Mouse (Mus musculus): Measurements from ENCODE around the gene Gm1043.

Gene Gm1043

GRCm38 (mm10) chr5:37198011-37198688, 113.0 kb downstream of the Gm1043 start:
- no peak for DNase-seq (ENCODE audit: low spot score in 2 of 2)

DNA sequence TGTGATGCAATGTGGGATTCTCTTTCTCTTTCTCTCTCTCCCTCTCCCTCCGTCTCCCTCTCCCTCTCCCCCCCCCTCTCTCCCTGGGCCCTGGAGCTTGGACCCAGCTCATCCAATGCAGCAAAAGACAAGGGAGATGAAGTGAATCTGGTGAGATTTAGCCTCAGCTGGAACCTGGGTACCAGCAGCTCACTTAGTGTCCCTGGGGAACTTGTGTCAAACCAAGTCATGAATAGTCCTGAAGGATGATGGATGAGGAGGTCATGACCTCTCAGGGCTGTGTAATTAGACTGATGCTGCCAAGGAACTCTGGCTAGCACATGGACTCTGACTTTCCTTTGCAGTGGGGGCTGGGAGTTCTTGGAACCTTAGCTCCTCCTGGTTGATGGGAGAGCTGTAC, 117.1 kb downstream of the Gm1043 start:
- DNase-seq (ENCODE audit: low spot score in 2 of 2): no peak

DNA sequence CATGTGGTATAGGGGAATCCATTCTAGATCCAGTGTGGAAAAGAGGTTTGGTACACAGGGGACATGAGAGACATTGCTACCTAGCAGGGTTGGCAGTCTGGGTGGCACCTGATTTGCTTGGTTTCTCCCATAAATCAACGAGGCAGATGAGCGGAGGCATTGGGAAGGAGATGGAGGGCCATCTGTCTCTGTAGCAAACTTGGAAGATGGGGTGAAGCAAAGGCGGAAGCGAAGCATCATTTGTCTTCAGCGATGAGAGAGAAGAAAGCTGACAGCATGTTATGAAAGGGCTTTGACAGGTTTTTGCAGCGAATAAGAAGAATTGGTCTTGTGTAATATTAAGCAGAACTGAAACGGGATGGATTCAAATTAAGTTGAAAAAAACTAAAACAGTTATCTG, 119.7 kb downstream of the Gm1043 start:
- no peak for DNase-seq (ENCODE audit: low spot score in 2 of 2)

DNA sequence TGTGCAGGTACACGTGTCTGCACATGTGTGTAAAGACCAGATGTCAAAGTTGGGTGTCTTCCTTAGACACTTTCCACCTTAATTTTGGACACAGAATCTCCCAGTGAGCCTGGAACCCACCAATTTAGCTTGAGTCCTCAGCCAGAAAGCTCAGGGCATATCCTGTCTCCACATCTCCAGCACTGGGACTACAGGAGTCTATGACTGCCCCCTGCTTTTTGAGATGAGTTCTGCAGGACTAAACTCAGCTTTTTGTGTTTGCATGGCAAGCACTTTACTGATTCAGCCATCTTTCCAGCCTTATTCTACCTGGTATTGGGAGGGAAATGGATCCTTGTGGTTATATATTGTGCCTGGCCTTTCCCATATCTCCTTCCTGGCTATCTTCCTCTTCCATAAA, 120.2 kb downstream of the Gm1043 start:
- no peak for DNase-seq (ENCODE audit: low spot score in 2 of 2)

- DNase-seq (ENCODE audit: low spot score in 2 of 2): no peak
Measured at GRCm38 (mm10) chr5:37206364-37206763, 121.2 kb downstream of the Gm1043 start.

GRCm38 (mm10) chr5:37212938-37213708, 128.0 kb downstream of the Gm1043 start:
- no peak for DNase-seq (ENCODE audit: low spot score in 2 of 2)

DNA sequence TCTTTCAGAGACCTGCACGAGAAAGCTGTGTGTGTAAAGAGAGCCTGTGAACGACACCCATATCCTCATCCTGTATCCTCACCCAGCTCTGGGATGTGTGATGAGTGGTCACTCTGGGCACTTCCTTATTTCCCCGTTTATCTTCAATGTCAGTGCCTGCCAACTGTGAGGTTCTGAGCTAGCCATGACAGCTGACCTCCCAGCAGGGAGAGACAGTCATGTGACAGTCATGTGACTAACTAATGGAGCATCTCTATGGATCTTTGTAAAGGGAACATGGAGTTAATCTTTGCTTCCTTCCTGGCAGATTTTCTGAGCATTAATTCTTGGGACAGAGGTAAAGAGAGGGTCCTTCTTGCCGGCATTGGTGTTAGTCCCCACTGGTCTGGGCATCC, 128.5 kb downstream of the Gm1043 start:
- DNase-seq (ENCODE audit: low spot score in 2 of 2): no peak

DNA sequence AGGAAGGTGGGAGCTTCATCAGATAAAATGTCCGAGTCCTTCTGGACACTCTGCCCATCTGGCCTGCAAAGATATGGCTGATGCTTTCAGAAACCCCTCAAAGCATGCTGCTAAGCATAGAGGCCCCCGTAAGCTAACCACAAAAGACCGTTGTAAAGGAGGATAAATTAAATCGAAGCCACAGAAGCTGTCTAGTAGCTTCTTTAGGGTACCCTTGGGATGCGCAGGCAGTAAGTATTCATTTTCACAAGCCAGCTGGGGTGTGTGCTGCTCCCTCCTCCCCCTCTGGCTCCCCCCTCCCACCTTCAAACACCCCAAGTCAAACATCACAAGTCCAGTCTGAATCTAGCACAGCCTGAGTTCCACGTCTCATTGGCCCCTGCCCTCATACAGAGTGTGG, 129.4 kb downstream of the Gm1043 start:
- no peak for DNase-seq (ENCODE audit: low spot score in 2 of 2)

GRCm38 (mm10) chr5:37215276-37215675, 130.1 kb downstream of the Gm1043 start:
- DNase-seq (ENCODE audit: low spot score in 2 of 2): no peak

- DNase-seq (ENCODE audit: low spot score in 2 of 2): no peak
Measured at GRCm38 (mm10) chr5:37219615-37220014, 134.4 kb downstream of the Gm1043 start.

DNA sequence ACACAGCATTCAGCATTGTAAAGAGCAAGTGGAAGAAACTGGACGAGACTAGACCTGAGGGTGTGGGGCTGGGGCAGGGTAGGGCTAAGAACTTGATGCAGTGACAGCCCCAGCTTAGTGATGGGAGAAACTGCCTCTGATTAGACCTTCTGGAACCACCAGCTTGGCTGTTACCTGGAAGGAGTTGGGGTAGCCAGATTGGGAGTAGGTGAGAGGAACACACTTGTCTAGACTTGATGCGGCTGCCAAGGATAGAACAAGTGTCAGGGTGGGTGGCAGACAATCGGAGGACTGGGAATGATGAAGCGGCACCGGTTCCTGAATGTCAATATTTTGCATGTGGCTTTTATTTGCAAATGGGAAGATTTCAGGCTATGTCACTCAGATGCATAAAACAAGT, 135.4 kb downstream of the Gm1043 start:
- DNase-seq (ENCODE audit: low spot score in 2 of 2): no peak

GRCm38 (mm10) chr5:37221563-37221962, 136.4 kb downstream of the Gm1043 start:
- no peak for DNase-seq (ENCODE audit: low spot score in 2 of 2)

- DNase-seq (ENCODE audit: low spot score in 2 of 2): no peak
Measured at GRCm38 (mm10) chr5:37222316-37222715, 137.1 kb downstream of the Gm1043 start.

DNA sequence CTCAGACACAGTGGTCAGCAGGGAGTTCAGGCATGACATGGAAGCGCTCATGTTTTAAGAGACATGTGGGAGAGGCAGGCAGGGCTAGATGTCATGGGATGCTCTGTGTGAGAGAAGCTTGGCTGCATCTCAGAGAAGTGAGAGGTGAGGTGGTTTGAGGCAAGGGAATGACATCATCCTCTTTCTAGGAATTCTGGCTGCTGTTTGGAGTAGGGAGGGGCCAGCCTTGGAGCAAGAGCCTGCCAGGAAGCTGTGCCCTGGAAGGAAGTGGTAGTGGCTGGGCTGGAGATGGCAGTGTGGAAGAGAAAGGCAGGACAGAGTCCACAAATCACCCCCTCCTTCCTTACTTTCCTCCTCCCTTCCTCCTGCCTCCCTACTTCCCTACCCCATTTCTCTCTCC, 140.5 kb downstream of the Gm1043 start:
- peak in 1 of 2 experiments; percentile 15 for DNase-seq (ENCODE audit: low spot score in 2 of 2)

DNA sequence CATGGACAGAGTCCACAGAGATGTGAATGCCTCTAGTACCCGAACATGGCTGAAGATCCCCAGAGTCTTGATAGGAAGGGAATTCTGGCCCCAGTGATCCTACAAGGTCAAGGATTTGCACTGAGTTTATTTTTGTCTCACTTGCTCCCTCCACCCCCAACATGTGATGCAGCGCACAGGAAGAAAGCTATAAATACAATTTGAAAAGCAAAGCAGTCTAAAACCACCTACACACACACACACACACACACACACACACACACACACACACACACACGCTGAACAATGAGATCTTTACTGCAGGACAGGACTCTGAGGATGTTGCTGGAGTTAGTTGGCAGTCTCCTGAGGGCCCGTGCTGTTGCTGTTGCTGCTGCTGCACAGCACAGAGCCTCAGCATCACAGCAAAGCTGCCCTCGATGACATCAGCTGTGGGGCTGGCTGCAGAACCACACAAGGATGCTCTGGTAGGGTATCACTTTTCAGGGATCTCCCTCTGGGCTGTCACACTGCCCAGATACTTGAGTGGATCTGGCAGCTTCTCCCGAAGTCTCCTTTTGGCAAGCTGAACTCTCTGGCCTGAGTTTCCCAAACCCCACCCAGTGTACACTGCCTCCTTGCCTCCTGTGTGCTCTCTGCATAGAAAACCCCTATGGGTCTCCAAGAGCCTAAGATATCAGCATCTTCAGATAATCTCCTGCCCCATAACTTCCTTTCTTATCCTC, 142.9 kb downstream of the Gm1043 start:
- DNase-seq (ENCODE audit: low spot score in 2 of 2): peak in 1 of 2 experiments; percentile 22

DNA sequence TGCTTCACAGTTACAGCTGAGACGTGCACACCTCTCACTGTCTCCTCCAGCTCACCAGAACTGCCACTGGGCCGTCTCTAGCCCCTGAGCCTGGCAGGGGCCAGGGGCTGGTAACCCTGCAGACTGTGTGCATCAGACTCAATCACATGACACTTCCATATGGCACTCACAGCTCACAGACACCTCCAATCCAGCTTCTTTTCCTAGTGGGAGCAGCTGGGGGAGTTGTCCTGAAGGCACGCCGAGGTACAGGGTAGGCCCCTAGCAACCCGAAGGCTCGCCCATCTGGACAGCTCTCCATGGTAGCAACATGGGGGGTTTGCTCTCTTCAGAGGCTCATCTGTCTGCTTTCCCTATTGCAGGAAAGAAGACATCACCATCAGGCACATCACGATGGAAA, 143.7 kb downstream of the Gm1043 start:
- DNase-seq (ENCODE audit: low spot score in 2 of 2): no peak

DNA sequence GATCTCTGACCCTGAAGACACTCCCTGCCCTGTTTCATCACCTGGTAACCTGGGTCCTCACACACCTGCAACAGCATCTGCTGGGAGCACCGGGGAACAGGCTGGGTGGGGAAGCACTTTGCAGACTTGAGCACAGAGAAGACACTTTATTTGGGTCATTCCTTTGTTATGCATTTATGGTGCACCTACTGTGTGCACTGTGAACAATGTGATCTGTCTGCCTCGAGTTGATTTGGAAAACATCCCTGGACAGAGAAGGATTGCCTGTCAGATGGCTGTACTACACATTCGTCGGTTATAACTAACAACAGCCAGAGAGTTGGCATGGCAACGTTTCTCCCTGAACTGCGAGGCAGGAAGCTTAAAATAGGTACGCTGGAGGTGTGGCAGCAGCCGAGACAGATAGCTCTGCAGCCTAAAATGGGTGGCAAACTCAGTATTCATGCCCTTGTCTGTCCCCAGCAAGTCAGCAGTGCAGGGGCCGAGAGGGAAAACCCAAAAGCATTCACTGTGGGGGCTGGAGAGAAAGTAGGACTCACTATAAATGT, 147.9 kb downstream of the Gm1043 start:
- DNase-seq (ENCODE audit: low spot score in 2 of 2): peak; percentile 14 to 38

GRCm38 (mm10) chr5:37238654-37239053, 153.5 kb downstream of the Gm1043 start:
- DNase-seq (ENCODE audit: low spot score in 2 of 2): no peak

- no peak for DNase-seq (ENCODE audit: low spot score in 2 of 2)
Measured at GRCm38 (mm10) chr5:37240550-37240949, 155.4 kb downstream of the Gm1043 start.

- DNase-seq (ENCODE audit: low spot score in 2 of 2): no peak
Measured at GRCm38 (mm10) chr5:37241224-37241623, 156.1 kb downstream of the Gm1043 start.

DNA sequence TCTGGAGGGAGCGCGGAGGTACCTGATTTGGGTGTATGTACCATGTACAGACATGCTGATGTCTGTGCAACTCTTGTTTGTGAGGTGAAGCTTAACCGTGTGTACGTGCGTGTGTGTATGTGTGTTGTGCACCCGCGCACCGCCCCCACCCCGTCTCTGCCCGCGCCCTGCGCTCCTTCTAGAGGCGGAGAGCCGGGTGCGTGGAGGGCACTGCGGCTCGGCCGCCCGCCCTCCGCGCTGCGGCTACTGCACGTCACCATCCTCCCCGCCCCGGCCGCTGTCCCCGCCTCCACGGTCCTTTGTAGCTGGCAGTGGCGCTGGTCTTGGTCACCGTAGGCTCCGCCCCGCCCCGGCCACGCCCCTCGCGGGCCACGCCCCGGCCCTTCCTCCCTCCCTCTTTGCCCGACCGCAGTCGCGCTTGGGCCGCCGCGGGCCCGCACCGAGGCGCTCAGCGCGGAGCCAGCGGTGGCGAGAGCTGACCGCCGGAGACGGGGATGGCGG, 156.5 kb downstream of the Gm1043 start, which contains the start of gene Crmp1:
Gene Crmp1, plus strand, starts transcription at position 290 of the 501 bp plus-strand sequence.
- DNase-seq (ENCODE audit: low spot score in 2 of 2): no peak

Data from heart, adult 9 months (tissue).